Mouse (Mus musculus): ENCODE measurements around the gene Ooep.
"Not testable (repeated sequence)": the region's sequence is repeated elsewhere in the genome, so short reads cannot be mapped to it uniquely, and the experiment has no call there.

The Ooep gene

DNA sequence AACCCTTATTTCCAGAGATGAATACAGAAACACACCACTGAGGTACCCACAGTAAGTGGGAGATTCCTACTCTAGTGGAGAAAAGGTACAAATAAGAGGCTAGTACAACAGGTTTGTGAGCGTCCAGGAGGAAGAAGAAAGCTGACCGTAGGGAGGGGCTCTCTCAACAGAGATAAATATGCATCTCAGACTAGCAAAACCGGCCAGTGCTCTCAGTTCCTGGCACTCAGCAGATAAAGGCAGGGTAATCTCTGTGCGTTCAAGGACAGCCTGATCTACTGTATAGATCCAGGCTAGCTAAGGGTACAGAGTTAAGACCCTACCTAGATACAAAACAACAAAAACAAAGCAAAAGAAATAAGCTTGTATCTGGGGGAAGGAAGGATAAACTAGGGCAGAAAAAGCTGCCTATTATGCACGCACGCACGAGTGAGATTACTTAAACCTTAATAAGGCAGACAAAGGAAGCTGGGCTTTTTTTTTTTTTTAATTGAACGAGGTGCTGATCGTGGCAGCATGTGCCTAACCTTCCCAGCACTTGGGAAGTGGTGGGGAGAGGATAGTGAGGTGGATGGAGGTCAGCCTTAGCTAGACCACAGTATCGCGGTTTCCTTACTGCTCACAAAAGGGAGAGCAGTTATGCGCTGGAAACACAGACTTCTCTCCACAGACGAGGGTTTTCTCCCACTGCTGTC lies 12.5 kb downstream of the Ooep start:
- DNase-seq = no peak

DNA sequence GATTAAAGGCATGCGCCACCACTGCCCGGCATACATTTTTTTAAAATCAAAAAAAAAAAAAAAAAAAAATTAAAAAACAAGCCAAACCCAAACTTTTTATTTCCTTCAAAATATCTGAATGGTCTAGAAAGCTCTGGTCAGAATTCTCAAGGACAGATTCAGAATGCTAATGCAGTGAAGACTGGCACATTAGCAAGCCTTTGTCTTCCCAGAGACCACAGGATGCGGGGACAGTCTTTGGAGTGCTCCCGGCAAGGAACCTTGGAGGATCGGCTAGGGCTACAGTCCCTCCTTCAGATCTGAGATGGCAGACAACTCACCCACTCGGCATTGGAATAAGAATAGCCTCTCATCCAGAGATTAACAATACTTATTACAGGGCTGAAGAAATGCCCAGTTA lies 13.8 kb downstream of the Ooep start:
- DNase-seq = no peak

- no peak for DNase-seq
Measured at GRCm38 (mm10) chr9:78363374-78363773, 15.2 kb downstream of the Ooep start.

DNA sequence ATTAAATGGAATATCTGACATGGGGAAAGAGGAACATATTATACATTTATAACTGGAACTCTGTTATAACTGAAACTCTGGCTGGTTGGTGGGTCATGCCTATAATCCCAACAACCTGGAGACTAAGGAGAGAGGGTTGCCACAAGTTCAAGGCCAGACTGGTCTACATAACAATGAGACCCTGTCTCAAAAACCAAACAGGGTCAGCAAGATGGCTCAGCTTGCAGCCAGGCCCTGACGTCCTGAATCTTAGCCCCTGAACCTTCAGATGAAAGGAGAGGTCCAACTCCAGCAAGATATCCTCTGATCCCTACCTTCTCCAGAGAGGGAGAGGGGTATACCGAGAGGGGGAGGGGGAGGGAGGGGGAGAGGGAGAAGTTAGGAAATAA lies 18.0 kb downstream of the Ooep start:
- DNase-seq = no peak

DNA sequence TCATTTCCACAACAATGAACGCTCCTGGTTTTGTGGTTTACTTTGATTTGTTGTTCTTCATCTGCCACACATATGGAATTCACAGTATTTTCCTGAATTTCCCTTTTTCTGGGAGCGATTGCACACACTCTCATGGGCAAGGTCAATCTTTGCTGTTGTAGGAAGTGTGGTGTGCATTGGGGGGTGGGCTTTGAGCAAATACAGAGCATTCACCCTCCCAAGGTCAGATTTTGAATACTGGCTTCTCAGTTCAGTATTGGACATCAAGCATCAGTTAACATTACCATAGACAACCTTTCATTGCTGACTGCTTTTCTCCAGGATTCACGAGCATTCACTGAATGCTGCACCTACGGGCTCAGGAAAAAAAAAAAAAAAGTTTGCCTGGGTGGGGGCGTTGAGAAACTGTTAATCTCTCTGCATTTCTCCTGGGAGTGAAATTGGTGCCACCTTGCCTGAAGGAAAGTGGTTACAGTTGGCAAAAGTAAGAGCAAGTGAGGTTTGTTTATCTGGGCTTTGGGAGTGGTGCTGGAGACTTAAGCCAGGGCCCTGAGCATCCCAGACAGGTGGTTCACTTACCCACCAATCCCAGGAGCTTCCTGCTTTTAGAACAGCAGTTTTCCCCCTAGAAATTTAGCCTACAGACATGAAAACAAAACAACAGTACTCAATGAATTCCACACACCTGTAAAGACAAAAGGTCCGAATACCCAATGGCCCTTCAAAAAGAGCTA lies 18.6 kb downstream of the Ooep start:
- DNase-seq = no peak

GRCm38 (mm10) chr9:78358053-78358452 lies 20.5 kb downstream of the Ooep start:
- DNase-seq = peak; percentile 76

- DNase-seq = no peak
Measured at GRCm38 (mm10) chr9:78355611-78356010, 22.9 kb downstream of the Ooep start, which contains the start of gene Gsta2. Gene Gsta2, minus strand, starts transcription at chr9:78355788.

DNA sequence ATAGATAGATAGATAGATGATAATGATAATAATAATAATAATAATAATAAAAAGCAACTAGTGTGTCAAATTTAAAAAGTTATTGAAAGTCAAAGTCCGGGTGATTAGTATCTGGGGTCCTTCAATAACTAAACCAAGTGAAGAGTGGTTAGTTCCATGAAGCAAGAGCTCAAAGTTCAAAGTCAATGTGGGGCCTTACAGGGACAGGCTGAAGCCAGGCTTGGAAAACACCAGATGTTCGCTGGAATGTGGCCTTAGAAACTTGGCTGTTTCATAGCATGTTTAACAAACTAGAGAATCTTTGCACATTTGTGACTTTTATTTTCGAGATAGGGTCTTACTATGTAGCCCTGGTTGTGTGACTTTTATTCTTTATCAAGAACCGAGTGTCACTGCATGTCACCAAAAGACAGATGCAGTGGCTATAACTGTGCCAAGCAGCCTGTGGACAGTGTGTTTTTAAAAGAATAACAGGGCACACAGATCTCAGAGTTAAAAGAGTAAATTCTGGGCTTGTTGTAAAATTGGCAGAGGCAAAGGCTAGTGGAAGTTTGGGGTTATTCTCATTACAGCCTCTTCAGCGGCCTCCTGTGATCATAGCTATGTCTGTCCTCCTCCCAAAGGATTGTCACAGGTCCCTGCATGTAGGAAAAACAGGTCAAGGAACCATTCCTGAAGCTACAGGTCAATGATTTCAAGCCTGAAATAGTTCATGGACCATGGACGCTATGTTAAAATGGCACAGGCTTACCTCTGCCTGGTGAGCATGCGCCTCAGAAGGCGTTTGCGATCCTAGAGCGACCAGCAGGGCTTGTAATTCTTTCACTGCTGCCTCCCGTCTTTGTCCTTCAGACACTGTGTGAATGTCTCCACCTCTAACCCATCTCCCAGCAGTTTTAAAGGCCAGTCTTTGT lies 23.6 kb downstream of the Ooep start:
- no peak for DNase-seq

DNA sequence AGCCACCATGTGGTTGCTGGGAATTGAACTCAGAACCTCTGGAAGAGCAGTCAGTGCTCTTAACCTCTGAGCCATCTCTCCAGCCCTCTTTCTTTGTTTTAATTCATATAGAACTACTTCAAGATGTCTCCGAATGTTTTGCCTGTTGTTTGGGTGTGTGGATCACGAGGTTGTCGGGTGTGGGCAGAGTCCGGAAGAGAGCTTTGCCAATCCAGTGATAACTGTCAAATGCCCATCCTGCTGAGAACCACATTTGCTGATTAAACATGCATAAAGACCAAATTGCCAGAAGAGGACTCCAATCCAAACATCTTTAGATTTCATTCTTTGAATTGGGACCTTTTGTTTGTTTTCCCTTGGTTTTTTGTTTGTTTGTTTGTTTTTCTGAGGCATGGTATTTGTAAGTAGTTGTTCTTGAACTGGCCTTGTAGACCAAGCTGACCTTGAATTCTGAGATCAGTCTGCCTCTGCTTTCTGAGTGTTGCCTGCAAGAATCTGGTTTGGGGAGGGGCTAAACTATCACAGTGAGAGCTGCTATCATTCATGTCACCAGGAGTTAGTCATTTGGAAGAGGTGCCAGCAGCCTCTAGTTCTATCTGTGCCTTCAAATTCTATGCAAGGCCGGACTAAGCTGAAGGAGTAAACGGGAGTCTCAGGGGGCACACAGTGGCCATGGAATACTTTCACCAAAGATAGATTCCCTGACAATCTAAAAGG lies 26.9 kb downstream of the Ooep start:
- DNase-seq = no peak

GRCm38 (mm10) chr9:78350007-78350406 lies 28.5 kb downstream of the Ooep start:
- not testable (repeated sequence) for DNase-seq

GRCm38 (mm10) chr9:78349141-78349540 lies 29.4 kb downstream of the Ooep start:
- not testable (repeated sequence) for DNase-seq

DNA sequence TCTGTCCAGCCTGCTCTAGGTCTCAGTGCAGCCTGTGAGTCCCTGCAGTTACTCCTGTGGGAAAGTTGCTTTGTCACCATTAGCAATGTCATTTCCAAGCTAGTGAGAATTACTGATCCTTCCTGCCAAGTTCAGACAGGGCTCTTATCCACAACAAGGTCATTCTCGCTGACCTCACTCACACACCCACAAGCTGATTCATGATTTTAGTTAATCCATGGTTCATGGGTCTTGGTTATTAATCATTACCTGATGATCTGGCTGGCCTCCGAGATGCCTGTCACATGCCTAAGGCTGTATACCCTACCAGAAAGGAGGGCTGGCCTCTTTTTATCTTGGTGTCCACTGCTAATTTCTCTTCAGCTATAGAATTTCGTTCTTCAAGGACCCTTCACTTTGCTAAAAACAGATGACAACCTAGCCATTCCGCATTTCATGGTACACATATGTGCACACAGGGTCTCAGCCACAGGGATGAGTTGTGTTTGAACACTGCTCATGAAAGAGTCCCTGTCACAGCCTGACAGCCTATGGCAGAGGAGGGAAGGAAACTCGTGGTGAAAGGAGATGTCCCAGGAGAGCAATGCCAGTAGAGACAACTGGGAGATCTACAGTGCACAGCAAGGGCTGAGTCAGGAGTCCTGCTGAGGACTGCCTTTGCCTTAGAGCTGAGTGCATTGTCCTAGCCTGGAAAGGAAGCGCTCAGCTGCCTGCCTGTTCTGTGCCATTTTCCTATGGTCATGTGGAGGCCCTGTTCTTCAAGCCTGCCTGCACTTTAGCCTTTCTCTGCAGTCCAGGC lies 30.1 kb downstream of the Ooep start:
- not testable (repeated sequence) for DNase-seq

DNA sequence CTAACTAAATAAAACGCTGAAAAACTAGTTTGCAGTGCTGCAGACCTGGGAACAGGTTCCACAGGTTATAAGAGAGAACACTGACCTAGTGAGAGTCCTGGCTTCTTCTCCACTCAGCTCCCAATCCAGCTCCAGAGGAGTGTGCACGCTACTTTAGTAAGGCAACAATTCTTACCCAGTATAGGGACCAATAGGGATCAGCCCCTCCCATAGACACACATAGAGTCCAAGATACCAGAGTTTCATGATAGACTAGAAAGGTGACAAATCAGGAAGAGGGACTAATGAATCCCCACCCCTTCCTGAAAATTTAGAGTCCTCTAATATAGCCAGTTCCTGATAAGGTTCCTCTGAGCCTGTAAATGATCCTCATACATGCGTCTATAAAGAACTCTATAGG lies 31.5 kb downstream of the Ooep start:
- no peak for DNase-seq

DNA sequence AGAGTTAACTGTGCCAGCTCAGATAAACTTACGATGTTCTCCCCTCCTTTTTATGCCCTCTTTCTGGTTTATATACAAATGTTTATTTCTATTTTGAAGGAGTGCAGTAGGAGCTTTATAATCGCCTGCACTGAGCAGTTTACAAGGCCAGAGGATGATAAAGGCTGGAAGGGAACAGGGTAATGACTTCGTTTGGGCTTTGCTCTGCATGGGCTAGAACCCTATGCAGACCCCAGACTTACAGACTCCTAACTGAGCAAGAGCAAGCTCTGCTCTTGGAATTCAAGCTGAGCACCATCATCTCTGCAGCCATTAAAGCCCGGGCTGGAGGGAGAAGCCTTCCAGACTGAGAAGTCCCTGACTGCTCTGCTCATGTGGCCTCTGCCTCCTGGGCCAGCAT lies 33.3 kb downstream of the Ooep start:
- DNase-seq = not testable (repeated sequence)

DNA sequence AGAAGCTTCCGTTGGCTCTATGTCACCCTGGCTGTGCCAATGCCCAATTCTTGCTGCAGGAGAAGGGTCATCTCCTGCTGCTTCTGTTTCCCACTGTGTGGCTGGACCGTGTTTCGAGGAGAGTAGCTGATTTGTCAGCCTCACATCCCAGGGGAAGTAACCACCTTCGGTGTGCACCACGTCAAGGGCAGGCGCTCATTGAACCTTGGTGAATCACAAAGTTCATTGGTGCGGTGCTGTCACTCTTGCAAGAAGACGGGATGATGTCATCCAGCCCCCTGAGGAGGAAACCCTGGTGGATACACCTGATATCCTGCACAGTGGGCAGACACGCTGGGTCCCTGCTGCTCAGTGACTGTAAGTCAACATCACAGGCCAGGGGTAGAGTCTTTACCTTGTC lies 35.5 kb downstream of the Ooep start:
- not testable (repeated sequence) for DNase-seq

- not testable (repeated sequence) for DNase-seq
Measured at GRCm38 (mm10) chr9:78342494-78342893, 36.0 kb downstream of the Ooep start.

GRCm38 (mm10) chr9:78340324-78340723 lies 38.2 kb downstream of the Ooep start:
- peak; percentile 37 for DNase-seq

DNA sequence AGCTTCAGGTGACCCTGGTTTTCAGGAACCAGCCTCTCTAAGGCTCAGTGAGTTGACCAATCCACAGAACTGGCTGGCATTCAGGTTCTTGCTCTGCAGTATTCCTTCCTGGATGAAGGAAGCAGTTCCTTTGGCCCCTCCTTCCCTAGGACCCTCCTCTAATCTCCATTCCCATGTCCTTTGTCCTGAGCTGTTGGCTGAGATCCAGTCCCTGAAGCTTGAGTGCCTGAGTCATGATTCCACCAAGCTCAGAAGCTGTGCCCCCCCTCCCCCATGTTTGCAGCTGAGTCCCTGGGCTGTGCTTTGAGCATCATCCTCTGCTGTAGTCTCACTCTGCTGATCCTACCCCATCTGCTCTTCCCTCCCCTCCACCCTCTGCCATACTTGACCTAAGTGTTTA lies 41.5 kb downstream of the Ooep start:
- DNase-seq = peak; percentile 10

DNA sequence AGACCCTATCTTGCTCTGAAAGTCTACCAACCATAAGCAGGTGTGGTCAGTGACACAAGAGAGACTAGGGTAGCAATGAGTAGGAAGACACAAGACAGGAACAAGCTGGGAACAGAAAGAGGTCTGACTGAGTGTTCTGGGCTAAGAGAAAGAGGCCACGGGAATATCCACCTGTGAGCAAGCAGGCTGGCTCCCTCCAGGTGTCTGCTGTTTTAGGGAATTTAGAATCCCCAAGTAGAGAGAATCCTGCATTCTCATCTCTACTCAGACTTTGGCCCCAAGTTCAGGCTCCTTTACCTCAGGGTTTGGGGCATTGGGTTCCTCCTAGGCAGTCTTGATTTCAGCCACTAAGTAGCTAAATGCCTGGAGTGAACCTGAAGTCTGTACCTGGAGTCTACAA lies 51.2 kb downstream of the Ooep start, which contains the start of gene Omt2b:
Omt2b (plus strand) TSS at position 301 of the 400 bp plus-strand sequence.
- DNase-seq = not testable (repeated sequence)

All from lung, postnatal 10 days (tissue).